Mouse (Mus musculus): ENCODE measurements at regions not wholly inside any gene's neighbourhood (a gene's known extent, or its start where the extent isn't known, plus 50 kb on each side); places are given as distances from the start of the nearest gene placed in this dataset.

DNA sequence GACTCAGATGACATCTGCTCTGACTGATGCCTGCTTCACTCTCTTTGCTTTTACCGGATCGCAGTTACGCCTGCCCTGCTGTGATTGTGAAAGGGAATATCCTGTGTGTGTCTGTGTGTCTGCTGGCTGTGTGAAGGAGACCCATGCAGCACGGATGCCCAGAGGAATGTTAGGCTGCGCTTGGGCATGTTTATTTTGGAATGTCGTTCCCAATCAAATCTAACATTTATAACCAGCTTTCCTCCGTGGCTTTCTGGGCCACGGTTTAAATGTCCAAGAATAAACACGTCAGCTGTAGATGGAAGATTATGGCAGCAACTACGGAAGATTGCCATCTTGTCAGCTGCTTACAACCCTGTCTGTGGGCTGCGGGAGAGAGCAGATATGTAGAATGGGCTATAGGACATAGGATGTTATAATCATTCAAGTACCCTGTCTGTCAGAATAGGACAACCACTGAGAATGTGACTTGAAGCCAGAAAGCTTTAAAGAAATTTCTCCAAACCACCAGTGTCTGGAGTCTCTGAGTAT is 464.5 kb downstream of the 1700129C05Rik start:
- DNase-seq = no peak

DNA sequence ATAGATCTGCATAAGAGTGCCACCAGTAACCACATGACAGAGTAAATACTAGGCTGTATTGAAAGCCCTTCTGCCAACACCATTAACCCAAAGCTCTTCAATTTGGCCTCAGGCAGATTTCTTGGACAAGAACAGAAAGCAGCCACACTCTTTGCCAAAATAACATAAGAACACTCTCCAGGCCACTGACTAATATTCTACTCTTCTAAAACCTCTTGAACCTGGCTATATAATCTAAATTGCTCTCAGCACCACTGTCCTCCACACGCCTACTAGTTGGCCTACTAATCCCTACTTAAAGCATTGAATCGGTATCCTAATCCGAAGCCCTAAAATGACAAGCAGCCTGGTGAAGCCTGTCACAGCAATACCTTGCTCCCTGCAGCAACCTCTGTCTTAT is 467.5 kb downstream of the 1700129C05Rik start:
- no peak for DNase-seq

DNA sequence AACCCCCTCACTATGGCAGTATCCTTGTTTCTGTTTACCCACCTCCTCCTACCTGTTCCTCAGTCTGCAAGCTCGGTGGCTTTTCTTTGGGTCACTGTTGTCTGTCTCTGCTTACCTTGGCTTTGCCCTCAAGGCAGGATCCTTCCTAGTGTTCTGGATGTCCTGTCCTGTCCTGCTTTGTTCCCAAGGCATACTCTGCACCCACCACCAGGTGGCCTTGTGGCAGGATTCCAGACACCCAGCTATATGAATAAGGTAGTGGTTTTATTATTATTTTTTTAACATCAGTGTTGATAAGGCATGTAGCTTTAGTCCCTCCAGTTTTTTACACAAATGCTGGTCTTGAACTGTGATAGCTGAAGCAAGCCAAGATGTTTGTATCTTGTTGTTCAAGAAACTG is 478.7 kb downstream of the 1700129C05Rik start:
- DNase-seq = no peak

DNA sequence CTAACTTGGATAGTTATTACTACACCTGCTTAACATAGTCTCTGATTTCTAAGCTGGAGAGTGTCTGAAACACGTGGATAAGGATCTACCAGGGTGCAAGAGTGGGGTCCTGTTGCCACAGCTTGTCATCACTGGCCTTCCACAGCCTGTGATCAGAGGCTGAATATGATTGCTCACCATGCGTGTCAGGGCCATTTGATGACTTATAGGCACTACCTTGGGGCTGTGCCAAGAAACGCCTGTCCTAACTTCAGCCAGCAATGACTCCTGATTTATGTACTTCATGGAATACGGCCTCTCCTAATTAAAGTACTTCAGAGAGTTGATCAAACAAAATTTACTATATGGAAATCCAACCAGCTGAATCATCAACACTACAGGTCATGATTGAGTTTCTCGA is 480.1 kb downstream of the 1700129C05Rik start:
- no peak for DNase-seq

DNA sequence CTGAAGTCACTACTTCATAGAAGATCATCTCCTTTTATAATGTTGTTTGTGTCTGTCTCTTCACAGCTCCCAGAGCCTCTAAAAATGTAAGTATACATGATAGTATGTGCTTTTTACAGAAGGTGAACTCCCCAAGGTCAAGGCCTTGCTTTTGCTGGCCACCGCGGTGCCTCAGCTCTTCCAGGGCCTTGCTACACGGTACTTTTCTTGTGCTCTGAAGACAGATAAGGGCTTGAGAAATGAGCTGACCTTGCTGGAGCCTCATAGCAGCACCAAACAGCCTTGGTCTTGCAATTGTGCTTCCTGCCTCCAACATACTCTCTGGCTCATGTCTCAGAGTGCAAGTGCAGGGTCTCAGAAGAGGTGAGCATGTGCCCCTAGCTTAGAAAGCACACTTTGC is 481.3 kb downstream of the 1700129C05Rik start:
- DNase-seq = no peak

DNA sequence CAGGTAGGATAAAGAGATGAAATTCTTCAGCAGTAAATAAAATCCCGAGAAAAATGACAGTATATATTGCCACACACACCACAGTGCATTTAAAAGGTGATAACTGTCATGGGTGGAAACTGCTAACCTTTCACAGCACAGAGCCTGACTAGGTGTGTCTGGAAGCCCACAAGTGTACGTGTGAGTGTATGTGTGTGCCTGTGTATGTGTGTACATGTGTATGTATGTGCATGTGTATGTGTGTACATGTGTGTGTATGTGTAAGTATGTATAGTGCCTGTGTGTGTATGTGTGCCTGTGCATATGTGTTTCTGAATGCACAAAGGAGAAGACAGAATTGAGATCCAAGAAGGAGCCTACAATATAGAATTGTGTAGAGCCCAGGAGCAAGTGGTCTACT is 485.4 kb downstream of the 1700129C05Rik start:
- no peak for DNase-seq

DNA sequence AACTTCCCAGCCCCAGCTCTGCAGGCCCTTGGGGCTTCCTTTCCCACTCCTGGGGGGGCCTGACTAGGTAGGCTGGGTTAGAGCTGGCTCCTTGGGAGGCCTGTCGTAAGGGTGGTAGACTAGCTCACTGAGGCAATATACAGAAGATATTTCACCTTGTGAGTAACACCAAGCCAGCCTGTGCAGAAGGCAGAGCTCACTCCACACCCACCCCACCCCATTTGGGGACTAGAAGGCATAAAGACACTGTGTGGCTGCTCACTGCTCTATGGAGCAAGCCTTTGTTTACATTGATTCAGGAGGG is 485.8 kb downstream of the 1700129C05Rik start:
- no peak for DNase-seq

DNA sequence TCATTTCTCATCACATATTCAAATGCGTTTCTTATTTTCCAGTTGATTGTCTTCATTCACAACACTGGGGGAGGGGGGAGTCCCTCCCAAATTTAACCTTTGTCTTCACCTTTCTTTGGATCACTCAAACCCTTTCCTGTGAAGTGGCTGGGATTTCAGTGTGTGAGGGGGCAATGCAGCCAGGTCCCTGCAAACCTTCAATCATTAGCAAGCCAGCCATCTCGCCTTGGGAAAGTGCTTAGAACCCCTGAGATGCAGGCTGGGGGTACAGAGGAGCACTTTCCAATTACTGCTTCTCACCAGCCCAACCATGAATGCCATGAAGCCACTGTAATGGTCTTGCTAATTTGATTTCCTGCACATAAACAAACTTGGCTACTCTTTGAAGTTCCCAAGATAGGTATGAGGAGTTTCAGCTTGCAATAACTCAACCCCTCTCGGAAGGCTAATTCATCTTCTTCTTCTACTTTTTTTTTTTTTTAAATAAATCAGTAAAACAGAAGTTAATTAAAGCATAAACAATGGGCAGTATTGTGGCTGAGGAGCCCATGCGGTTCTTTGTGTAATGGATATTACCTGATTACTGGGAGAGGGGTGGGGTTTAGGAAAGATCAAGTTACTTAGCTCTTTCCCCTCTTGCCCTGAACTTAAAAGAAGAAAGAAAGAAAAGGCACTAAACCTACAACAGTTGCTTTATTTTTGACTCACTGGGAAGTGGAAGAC is 486.3 kb downstream of the 1700129C05Rik start:
- DNase-seq = no peak

DNA sequence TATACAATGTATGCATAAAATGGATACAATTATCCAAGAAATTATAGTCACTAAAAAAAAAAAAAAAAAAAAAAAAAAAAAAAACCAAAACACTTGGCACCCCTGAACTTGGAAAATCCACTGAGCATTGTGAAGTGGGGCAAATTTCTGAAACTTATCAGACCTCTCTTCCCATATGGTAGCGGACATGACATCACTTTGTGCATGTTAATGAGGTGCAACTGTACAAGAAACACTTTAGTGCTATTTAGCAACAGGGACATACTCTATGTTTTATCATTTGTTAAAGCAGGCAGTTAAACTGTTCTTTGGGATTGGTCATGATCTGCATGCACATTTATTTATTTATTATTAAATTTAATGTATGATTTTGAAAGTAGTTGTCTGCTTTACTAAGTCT is 489.7 kb downstream of the 1700129C05Rik start:
- no peak for DNase-seq

DNA sequence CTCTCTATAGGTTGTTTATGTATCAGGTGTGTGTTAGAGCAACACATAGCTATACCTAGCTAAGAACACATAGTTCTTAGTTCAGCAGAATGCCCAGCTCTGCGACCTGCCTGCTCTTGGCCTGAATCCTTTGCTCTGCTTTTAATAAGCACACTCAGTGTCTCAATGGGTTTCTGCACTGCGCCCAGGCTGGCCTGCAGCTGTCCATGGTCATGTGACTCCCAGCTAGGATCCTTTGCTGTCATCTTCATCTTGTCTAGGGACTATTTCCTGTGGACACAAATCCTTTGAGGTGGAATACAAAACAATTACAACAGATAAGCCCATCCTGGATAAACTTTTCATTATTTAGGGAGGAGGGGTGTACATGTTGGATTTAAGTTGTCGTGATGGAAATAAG is 490.7 kb downstream of the 1700129C05Rik start:
- DNase-seq = no peak

DNA sequence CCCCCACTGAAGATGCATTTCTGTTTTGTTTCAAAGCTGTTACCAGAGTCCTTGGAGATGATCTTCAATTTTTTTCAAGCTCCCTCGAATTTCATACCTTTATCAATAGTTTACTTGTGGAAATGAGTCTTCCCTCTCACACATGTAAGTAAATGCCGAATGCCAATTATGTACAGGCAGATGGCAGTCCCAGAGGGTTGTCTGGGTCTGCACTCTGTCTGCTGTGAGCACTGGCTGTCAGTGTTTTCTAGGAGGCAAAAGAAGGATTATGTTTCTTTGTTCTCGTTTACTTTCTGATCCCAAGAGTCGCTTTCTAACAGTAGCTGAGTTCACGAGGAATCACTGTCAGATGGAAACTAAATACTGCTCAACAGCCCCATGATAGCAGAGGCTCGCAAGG is 491.5 kb downstream of the 1700129C05Rik start:
- no peak for DNase-seq

DNA sequence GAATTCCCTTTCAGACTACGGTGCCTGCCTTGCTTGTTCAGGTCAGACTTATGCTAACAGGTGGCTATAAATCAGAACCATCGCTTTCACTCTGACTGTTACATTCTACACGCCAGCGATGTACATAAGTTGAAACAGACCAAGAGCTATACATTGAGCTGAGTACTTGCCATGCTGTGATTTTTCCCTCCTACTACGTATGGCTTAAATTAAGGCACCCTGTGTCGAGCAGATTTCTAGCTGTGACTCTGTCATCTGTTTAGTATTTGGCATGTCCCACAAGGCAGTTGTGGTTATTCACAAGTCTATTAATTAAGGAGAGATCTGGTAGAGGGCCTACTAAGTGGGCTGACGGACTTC is 504.4 kb downstream of the 1700129C05Rik start:
- DNase-seq = no peak

DNA sequence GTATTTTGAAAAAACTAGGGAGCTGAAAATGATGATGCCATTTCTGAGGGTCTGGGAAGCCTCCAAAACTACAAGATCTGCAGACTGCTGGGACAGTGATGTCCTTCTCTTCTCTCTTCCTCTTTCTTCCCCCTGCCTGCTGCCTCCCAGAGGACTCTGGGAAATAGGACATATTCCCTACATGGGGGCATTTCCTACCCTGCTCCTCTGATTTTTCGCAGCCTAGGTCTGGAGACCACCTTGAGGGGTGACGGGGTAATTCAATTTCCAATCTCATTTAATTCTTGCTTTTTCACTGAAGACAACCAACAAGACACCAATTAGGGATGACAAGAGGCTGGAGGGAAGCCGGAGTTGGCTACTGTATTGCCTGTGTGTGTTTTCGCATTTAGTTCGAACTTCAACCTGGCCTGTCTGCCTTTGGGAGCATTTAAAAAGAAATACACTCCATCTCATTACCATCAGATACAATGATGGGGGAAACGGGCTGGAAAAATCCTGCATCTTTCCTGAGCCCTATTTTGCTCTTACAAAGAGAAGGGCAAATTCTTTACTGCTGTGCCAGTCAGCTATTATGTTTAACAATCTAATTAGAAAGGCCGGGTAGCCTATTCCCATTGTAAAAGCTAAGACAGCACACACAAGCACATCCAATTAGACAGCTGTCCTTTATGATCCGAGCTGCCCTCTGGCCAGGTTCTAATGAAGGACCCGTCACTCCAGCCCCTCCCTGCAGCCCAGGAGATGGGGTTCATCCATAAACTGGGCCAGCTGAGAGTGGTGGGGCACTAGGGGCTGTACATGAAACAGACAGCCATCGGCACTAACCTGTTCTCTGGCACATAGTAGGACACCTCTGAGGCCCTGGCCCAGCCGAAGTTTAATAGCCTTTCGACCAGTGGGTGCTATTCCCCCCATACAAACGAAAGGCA is 505.0 kb downstream of the 1700129C05Rik start:
- DNase-seq = no peak

DNA sequence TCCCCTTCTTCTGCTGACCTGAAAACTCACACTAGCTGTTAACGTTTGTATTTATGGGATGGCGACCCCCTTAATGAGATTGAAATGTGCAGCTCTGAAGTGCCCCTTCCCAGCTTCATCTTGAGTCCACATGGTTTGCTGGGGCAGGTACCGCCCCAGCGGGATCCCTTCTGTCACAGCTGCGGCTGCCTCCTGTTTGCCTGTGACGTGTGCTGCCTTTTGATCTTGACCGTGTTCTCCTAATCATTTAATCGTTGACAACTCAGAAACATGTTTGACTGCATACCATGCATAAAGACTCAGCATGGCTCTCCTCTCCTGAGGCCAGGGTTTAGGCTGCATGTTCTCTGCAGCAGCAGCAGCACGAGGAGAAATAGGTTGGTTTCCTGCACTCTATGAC is 511.5 kb downstream of the 1700129C05Rik start:
- DNase-seq = no peak

DNA sequence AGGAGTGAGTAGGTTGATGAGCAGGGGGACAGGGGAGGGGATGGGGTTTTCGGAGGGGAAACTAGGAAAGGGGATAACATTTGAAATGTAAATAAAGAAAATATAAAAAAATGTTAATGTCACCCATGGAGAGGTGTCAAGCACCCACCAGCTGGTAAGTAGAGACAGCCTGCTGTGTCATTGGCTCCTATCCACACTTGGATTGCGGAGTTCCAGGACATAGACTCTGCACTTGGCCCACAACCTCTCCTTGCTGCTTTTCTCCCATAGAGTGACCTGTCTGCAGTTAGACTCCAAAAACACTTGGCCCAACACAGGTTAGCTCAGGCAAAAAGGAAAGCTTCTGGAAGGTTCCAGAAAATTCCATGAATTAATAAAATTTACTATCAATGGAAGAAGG is 514.4 kb downstream of the 1700129C05Rik start:
- no peak for DNase-seq

DNA sequence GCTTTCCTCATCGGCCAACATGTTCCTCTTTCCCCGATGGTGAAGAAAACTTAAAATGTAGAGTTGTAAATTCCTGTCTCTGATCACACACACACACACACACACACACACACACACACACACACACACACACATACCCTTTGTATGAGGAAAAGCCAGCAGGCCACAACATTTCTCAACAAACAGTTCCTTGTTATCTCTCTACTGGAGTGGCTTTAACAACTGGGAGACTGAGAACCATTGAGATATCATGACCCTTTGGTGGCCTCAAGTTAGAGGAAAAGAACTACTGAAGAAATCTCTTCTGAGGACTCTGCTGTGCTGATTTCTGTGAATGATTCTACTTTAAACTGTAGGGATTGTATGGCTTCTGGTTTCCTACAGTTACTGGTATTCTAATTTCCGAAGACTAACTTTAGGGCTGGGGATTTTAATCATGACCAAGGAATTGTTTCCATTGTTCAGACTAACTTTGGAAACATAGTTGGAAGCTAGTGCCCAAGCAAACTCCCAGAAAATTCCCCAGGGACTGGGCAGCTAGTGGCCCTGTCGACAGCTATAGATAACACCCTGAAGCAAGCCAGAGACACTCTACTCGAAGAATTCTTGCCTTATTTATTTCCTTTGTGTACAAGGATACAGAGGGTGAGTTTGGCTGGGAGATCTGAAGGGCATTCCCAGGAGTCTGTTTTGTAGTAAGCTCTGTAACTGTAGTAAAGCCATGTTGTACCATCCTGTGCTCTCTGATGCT is 516.0 kb downstream of the 1700129C05Rik start:
- no peak for DNase-seq

DNA sequence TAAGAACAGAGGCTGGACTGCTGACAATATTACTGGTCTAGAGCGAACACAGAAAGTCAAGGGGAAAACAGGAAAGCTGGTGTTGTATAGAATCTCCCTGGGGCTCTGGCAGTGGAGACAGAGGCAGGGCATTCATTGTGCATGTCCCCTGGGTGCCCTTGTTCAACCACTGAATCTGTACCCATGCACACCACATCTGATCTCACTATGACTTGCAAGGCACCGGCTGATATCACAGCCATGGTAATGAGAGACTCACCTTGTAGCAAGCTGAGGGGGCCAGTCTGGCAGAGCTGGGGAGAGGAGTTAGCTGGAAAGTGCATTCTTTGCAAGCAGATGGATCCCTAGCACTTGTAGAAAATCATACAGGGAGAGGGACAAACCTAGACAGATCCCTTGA is 522.5 kb downstream of the 1700129C05Rik start:
- no peak for DNase-seq

DNA sequence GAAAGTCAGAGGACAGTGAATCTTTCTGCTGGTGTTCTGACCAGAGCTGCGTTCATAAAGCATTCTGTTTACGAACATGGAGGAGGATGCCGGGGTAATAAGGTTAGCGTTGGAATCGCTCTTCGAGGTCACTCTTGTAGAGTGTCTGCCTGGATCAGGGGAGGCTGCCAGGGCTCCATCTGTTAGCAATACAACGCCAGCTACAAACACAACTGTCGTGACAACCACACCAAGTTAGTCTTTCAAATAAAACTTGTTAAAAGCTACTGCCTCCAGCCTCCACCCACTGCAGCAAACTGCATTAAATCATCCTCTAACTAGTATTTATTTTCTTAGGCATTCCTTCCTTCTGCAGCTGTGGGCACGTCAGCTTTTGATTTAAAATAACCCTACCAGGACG is 525.0 kb downstream of the 1700129C05Rik start:
- DNase-seq = no peak

DNA sequence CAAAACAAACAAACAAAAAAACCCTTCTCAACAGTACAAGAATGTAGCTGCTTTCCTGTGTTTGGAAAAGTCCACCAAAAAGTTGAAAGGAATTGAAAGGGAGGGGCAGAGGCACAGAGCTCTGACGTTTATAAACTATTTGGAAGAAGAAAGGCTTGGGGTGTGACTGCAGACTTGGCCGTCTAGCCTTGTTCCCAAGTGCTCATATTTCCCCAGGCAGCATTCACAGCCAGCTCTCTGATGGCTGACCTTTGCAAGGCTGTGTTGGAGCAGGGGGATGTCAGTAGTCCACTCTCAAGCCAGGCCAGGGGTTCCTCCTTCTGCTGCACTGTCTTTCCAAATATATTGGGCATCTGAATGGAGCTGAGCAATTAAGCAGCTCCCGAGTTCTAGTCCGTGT is 534.5 kb downstream of the 1700129C05Rik start:
- no peak for DNase-seq

DNA sequence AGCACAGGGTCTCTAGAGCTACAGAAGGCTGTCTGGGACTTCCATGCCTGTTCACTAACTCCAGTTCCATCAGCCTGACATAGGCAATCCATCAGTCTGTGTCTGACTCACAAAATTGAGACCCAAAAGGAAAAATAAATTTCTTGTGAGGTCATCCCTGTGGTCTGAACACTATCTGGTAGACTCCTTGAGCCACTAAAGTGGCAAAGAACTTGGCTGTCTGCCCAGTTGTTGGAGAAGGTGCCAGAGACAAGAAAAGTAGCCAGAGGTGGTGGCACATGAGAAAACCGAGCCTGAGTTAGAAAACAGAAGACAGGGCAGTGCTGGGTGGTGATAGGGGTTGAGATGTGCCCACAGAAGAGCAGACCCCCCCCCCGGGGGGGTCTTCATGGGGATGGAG is 535.0 kb downstream of the 1700129C05Rik start:
- DNase-seq = no peak

DNA sequence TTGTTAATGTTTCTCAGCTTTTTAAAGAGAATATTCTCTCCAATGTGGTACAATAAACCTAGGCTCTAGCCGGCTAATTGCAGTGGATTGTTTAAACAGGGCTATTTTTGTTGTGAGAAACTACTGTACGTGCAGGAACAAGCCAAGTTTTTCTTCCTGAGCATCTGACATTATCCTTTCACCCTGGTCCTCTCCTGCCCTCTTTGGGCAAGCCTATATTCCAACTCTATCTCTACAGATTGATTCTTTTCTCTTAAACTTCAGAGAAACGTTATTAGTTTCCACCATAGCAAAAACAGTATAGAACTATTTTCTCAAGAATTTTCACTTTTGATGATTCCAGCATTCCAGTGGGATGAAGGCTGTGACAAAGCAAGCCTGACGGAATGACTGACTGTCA is 535.2 kb downstream of the Fgf9 start:
- no peak for DNase-seq

DNA sequence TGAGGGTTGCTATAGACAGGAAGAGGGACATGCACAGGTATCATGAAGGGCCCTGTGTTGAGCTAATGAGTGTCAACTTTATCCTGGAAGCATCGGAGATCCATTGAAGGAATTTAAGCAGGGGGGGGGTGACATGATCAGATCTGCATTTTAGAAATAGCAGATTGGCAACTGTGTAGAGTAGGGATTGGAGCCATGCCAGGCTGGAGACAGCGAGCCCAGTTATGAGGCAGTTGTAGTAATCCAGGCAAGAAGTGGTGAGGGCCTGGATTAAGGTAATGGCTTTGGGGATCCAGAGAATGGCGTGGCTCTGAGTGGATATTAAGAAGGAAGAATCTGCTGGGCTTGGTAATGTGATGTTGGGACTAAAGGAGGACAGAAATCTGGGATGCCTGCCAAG is 528.5 kb downstream of the Fgf9 start:
- DNase-seq = no peak

DNA sequence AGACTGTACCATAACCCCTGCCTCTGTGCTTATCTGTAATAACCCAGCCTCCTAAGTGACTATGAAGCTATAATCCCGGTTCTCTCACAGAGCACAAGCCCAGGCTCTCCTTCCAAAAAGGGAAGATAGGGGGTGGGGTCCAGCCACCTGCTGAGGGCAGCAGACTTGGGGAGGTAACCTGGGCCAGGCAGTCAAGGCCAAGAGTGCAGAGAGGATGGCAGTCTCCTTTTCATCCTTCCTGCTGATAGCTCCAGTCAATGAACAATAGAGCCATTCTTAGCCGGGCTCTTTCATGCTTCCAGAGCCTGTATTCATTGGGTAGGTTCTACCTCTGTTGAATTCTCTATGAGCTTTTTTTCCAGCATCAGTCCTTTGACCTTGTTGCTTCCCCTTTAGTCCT is 527.5 kb downstream of the Fgf9 start:
- DNase-seq = no peak

Measured in layer of hippocampus, postnatal 36 days (tissue).